In genomic region chr14:105504376-105504775, GRCm38 (mm10) we compare ENCODE assay signal across 13 mouse cellular contexts.
"Had no signal": no experiment of that assay in that cellular context is flagged by ENCODE, and none has a peak within 500 bp of the region (broad histone marks: within the 10 kb centered on the region; RNA-seq: fewer than 3 reads in every experiment).

No protein-coding gene starts in this region.

- H3K4me3 ChIP-seq: lung, embryonic 15.5 days; megakaryocyte, embryonic 14.5 days; midbrain, embryonic 12.5 days; neural tube, embryonic 12.5 days; stomach, embryonic 15.5 days had no signal

- DNase-seq: liver, postnatal 0 days; lung, adult 2 months; lung, postnatal 14 days; lung, postnatal 36 days; midbrain, embryonic 14.5 days; right cerebral cortex, postnatal 14 days had no signal

- H3K4me1 ChIP-seq: megakaryocyte, embryonic 14.5 days had no signal

- H3K27ac ChIP-seq: lung, embryonic 15.5 days; macrophage; midbrain, embryonic 12.5 days; neural tube, embryonic 12.5 days; stomach, embryonic 15.5 days; stomach, postnatal 0 days had no signal

- H3K36me3 ChIP-seq: lung, embryonic 15.5 days; midbrain, embryonic 12.5 days; neural tube, embryonic 12.5 days; stomach, embryonic 15.5 days had no signal

- H3K9ac ChIP-seq: liver, postnatal 0 days; lung, embryonic 15.5 days; midbrain, embryonic 12.5 days; neural tube, embryonic 12.5 days; stomach, embryonic 15.5 days had no signal

- H3K27me3 ChIP-seq: lung, embryonic 15.5 days; megakaryocyte, embryonic 14.5 days; stomach, embryonic 15.5 days had no signal
